Mouse (Mus musculus) adrenal gland, postnatal 36 days (tissue): ENCODE measurements around the gene Pcid2. TPM values are rescaled to one million over a fixed set of nuclear protein-coding genes. Genes with fewer than 3 reads are reported as not detected.
"Not testable (repeated sequence)": the region's sequence is repeated elsewhere in the genome, so short reads cannot be mapped to it uniquely, and the experiment has no call there.

ENCODE experiments used
- DNase-seq, 2 experiments: peaks; one replicate each; pipeline ENCODE4 v3.0.0; 2021; ENCODE audit warnings: mixed read lengths in 1 of 2
- microRNA-seq: library from miRNA; unstranded; fragments of <30 nt; microRNA quantifications from one replicate; pipeline ENCODE4 v1.2.0, GENCODE M21; 2021
- total RNA-seq, 2 experiments: library from RNA; stranded (reverse); gene quantifications; 2 replicates each; pipeline ENCODE4 v1.2.3; 2021

Gene Pcid2
- total RNA-seq, 2 experiments from 2014 or later: 21.6 to 23.1 TPM

DNA sequence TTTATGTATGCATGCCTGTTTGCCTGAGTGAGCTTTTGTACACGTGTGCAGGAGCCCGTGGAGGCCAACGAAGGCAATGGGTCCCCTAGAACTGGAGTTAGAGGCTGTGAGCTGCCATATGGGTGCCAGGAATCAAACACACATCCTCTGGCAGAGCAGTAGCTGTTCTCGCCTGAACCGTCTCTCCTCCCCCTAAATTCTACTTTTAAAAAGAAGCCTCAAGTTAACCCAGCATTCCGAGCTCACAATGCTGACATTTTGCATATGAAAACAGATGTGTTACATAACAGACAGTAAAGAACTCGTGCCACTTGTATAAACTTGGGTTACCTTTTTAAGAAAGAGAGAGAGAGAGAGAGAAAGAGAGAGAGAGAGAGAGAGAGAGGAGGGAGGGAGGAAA is 27.7 kb downstream of the Pcid2 start:
- DNase-seq: no peak

DNA sequence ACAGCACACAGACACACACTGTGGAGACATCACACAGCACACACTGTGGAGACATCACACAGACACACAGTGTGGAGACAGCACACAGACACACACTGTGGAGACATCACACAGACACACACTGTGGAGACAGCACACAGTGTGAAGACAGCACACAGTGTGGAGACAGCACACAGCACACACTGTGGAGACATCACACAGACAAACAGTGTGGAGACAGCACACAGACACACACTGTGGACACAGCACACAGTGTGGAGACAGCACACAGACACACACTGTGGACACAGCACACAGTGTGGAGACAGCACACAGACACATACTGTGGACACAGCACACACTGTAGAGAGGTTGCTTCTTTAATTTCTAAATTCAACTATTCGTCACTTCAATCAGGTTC is 29.7 kb downstream of the Pcid2 start:
- not testable (repeated sequence) for DNase-seq

DNA sequence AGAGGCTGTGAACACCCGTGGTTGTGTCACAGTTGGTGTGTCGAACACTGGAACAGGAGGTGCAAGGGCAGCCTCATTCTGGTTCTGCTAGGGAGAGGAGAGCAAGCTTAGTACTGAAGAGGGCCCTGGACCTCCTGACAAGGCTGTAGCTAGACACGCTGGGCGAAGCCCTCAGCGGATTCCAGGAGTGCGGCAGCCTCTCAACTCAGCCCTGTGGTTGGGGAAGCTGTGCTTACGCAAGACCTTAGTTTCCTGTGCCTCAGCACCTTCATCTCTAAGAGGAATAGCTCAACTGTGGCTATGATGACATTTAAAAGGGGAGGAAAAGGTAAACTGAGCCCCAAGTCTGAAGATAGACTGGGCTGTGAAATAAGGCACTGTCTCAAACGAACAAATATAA is 30.2 kb downstream of the Pcid2 start:
- no peak for DNase-seq

DNA sequence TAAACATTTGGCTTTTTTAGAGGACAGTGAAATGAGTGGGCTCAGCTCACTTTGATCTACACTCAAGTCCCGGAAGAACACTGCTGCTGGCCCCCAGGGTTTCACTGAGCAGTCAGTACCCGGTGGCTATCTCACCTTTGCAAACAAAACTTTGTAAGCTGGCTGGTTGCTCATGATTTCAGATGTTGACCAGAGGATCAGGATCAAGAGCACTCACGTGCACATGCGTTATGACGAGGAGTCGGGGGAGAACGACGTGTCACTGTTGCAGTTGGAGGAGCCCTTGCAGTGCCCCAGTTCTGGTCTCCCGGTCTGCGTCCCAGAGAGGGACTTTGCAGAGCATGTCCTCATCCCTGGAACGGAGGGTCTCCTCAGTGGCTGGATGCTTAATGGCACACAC is 32.0 kb downstream of the Pcid2 start:
- DNase-seq: no peak

DNA sequence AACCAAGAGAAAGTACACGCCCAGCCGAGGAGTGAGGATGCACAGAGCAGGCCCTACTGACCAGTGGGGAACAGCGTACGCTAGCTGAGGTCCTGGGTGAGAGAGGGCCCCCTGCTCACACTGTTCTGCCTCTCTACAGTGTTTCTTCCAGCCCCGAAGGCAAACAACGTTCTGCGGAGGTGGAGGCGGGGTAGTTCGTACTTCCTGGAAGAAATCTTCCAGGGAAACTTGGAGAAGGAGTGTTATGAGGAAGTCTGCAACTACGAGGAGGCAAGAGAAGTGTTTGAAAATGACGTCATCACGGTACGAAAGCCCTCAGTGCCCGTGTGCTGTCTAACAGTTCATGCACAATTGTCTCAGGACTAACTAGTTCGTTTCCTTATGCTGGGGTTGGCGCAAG is 42.1 kb downstream of the Pcid2 start:
- DNase-seq: no peak

DNA sequence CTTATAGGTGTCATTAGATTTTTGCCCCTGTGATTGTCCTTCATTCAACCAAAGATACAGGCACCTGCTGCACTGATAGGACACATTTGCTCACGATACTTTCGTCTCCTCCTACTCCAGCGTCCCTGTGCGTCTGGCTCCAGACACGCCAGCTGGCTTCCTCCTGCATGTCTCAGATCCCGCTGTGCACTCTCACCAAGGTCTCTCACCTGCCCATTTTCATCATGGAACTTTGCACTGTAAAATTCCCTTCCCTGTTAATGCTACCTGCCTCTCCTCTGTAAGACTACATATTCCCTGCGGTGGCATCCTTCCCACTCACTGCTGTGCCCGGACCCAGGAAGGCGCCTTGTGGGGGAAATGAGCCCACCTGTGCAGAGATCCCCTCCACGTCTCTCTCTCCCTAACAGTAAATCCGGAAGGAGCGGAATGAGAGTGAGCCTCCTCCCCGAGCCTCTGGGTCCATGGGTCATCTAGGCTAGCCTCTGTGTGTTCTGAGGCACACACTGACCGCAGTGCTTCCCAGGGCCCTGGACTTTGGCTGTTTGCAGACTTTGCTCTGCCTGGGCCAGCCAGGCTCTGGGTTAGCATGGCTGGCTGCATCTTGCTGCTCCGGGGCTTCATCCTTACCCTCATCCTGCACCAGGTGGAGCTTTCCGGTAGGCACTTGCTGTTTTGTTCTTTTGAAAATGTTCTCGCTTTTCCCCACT is 44.7 kb downstream of the Pcid2 start, which contains the start of gene Proz:
Proz (plus strand) TSS at position 474 of the 710 bp plus-strand sequence.
- DNase-seq: no peak

DNA sequence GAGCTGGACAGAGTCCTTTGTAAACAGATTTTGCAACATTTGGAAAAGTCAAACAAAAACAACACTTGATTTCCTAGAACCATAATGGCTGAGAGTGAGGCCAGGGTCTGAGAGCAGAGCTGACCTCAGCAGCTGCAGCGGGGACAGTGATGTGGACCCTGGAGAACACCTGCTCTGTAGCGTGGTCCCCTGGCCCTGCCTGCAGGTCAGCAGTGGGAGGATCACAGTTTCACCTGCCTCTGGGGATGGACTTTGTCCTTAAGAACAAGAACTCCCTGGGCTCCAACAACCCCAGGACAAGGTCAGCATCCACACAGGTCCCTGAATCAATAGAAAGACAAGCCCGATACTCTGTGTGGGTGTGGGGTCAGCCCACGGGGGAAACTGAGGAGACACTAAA is 47.9 kb downstream of the Pcid2 start:
- DNase-seq: no peak

DNA sequence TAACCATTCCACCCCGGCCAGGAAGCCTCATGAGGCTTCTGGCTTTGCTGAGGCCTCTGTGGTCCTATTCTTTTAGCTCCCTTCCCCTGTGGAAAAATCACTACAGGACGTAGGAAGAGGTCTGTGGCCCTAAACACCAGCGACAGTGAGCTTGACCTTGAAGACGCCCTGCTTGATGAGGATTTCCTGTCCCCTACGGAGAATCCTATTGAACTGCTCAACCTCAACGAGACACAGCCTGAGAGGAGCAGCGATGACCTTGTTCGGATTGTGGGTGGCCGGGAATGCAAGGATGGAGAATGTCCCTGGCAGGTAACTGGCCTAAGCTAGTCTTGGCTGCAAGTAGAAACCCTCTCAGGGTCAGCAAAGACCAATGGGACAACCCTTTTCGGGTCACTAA is 54.7 kb downstream of the Pcid2 start:
- DNase-seq: no peak

DNA sequence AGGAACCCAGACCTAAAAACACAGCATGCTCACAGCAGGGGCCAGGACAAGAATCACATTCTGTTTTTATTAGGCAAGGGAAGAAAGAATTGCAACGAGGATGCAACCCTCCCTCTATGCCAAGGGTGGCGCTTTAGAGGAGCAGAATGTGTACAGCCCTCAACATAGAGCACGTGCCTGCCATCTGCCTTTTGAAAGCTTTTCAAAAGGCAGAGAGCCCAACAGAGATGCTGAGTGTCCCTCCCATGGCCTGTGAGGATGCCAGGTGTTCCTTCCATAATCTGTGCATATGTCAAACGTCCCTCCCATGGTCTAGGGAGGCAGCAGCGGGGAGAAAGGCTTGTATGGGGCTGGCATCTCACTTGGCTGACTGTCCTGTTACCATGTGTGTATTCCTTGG is 57.6 kb downstream of the Pcid2 start:
- no peak for DNase-seq

DNA sequence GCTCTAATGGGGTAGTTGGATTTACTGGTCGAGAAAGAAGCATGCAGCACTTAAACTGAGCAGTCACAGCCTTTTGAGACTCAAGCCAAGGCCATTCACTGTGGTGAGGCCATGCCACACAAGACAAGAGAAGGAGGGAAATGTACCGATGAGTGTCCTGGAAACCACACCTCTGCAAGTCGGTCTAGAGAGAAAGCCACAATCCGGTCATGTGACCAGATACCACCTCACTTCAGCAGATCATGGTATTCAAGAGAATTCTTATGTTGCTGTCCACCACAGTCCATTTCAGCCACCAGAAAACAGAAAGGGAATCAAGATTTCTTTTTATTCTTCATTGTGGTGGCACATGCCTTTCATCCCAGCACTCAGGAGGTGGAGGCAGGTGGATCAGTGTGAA is 63.8 kb downstream of the Pcid2 start:
- no peak for DNase-seq

DNA sequence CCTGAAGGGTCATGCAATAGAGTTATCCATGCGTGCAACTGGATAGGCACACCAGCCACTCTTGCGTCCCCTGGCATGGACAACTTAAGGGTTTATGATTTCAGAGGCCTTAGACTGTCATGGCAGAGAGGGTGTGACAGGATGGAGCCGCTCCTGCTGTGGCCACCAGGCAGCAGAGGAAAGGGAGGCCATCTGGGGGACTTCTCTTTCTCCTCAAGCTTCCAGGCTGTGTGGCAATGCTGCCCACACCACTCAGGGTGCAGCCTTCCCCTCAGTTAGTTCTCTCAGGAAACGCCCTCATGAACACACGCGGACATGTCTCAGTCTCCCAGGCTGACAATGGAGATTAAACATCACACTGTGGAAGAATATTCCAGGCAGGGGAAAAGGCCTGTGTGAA is 66.2 kb downstream of the Pcid2 start:
- no peak for DNase-seq

DNA sequence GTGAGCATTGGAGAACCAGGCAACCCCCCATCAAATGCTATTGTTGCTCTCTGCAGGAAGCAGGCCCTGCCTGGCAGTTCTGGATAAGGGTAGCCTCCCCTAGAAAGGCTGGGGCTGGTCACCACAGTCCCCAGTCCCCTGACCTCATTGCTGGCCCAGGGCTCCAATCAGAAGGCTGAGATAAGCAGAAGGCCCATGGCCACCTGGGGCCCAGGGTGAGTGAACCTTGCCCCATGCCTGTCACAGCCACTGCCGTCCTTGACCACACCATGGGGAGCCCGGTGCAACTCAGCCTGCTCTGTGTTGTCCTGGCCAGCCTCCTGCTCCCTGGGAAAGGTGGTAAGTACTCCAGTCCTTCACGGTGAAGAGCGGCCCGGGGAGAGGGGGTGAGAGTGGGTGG is 67.7 kb downstream of the Pcid2 start:
- peak in 1 of 2 experiments; percentile 31 for DNase-seq

DNA sequence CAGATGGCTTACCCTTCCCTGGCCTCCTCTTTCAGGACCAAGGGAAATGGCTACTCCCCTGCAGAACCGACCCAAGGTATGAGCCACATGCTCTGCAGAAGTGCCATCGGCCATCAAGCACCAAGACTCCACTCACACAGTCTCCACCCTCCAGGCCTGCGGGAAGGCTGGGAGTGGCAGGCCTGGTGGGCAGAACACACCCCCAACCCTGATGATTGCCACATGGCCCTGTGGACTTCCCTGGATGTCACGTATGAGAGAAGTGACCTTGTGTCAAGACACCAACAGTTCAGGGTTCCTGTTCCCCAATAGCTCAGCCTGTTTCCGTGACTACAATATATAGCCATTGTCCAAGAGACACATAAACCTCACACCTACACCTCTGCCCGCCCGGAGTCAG is 68.2 kb downstream of the Pcid2 start, which contains the start of gene F10:
F10 (plus strand) TSS at position 294 of the 400 bp plus-strand sequence.
- no peak for DNase-seq

DNA sequence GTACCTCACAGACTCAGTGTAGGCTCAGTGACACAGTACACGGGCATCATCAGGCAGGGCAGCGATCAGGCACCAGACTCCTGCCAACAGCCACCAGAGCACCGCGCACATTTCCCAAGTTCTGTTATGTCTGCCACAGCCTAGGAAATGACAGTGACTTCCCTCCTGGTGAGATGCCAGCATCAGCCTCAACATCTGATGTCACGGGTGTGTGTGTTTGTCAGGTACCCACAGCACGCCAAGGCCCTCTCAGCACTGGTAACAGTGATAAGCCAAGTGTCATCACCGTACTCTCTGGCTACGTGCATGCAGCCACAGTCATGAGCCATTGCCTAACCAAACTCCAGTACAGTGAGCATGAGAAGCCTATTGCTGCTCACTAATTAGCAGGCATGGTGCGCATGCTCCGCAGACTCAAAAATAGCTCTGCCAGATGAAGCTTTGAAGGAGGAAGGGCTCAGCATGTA is 68.9 kb downstream of the Pcid2 start:
- DNase-seq: no peak

DNA sequence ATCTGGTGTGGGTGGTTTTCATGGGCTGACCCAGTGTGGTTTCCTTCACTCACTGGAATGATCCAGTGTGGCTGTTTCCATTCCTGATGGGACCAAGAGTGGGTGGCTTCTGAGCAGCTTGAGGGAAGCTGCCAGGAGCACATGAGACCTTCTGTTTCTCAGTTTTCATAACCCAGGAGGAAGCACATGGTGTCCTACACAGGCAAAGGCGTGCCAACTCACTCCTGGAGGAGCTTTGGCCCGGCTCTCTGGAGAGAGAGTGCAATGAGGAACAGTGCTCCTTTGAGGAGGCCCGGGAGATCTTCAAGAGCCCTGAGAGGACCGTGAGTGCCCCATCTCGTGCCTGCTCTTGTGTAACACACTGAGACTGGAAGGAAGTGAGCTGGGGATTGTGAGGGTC is 76.8 kb downstream of the Pcid2 start:
- no peak for DNase-seq

DNA sequence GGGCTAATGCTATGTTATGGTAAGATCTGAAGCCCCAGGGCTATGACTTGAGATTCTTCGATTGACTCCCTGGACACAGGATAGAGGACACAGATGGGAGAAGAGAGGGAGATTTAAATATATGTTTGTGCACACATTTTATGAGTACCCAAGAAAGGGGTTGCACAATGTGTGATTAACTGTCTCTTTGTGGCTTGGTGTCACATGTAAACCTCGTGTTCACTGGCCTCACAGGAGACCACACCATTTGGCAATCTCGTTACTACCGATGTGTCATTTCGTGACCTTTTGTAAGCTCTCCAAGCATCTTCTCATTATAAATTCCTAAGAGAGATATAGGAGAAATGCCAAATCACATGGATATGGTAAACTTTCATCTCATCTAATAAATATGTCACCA is 77.6 kb downstream of the Pcid2 start:
- no peak for DNase-seq

Small RNA genes lying within 50 kb of the gene (microRNA-seq; reads per million reads assigned to microRNA genes)
- not detected for gene Mir7065

Other genes starting within 250 kb of the Pcid2 start
- 10 to 100 TPM; 13.1 to 36.9 TPM for gene Mcf2l, start 231.7 kb downstream of the Pcid2 start, total RNA-seq
- gene F7, start 79.4 kb downstream of the Pcid2 start, total RNA-seq: under 1 TPM; 0.86 to 0.92 TPM
- under 1 TPM; 0.53 to 0.86 TPM for gene F10, start 68.2 kb downstream of the Pcid2 start, total RNA-seq
- not detected for gene Proz, start 44.5 kb downstream of the Pcid2 start, total RNA-seq
- gene Cul4a, start 162 bp upstream of the Pcid2 start, total RNA-seq: 100 to 1,000 TPM; 108 to 166 TPM
- gene Lamp1, start 53.7 kb upstream of the Pcid2 start, total RNA-seq: 100 to 1,000 TPM; 442 to 454 TPM
- 10 to 100 TPM; 11.7 to 13.6 TPM for gene Grtp1, start 95.2 kb upstream of the Pcid2 start, total RNA-seq
- gene Adprhl1, start 148.7 kb upstream of the Pcid2 start, total RNA-seq: 1 to 10 TPM; 2.0 to 2.8 TPM
- 10 to 100 TPM; 30.2 to 31.2 TPM for gene Dcun1d2, start 182.7 kb upstream of the Pcid2 start, total RNA-seq
- gene Tmco3, start 182.7 kb upstream of the Pcid2 start, total RNA-seq: 10 to 100 TPM; 28.5 to 32.5 TPM
- 10 to 100 TPM; 52.5 to 66.5 TPM for gene Tfdp1, start 233.3 kb upstream of the Pcid2 start, total RNA-seq